Mouse (Mus musculus) testis, adult 2 months (tissue): ENCODE data around the gene Slc39a13. TPM values are rescaled to one million over a fixed set of nuclear protein-coding genes. Genes with fewer than 3 reads are reported as not detected.

ENCODE experiments used
- H3K27ac ChIP-seq: fragments of 200-500 bp; 2 replicates; pipeline ENCODE4 v1.5.1; 2012; ENCODE audit warnings: low read depth, low read length; ENCODE audit not compliant: control insufficient read depth, insufficient read depth
- H3K27me3 ChIP-seq: fragments of 200-500 bp; 2 replicates; pipeline ENCODE4 v1.6.1; 2012; ENCODE audit warnings: mild to moderate bottlenecking, low read length, moderate library complexity; ENCODE audit not compliant: control insufficient read depth, insufficient read depth
- H3K36me3 ChIP-seq: fragments of 200-500 bp; 2 replicates; pipeline ENCODE4 v1.6.1; 2012; ENCODE audit warnings: mild to moderate bottlenecking, low read length; ENCODE audit not compliant: control insufficient read depth, insufficient read depth
- H3K4me1 ChIP-seq: fragments of 200-500 bp; 2 replicates; pipeline ENCODE4 v1.6.1; 2012; ENCODE audit warnings: low read length; ENCODE audit not compliant: control insufficient read depth, insufficient read depth
- H3K4me3 ChIP-seq: fragments of 200-500 bp; 2 replicates; pipeline ENCODE4 v1.5.1; 2012; ENCODE audit warnings: low read depth, mild to moderate bottlenecking, low read length, moderate library complexity, mixed read lengths; ENCODE audit not compliant: control insufficient read depth
- CTCF ChIP-seq: fragments of 200-500 bp; IDR thresholded peaks from 2 replicates; pipeline ENCODE4 v1.5.1; 2012; ENCODE audit warnings: low read depth, mild to moderate bottlenecking, inconsistent platforms, low read length, moderate library complexity; ENCODE audit not compliant: control insufficient read depth, insufficient read depth, insufficient replicate concordance
- POLR2A ChIP-seq: fragments of 200-500 bp; IDR thresholded peaks from 2 replicates; pipeline ENCODE4 v1.6.1; 2012; ENCODE audit warnings: low read depth, mild to moderate bottlenecking, inconsistent platforms, low read length, moderate library complexity; ENCODE audit not compliant: control insufficient read depth
- polyA plus RNA-seq: library from polyadenylated mRNA; depleted of rRNA; stranded (reverse); fragments of >200 nt; gene quantifications from 2 replicates; pipeline ENCODE4 v1.2.3, GENCODE M21; 2012

Slc39a13 gene
- polyA plus RNA-seq, 1 experiment, result 67.9 TPM

GRCm38 (mm10) chr2:91082844-91083243, 12.6 kb upstream of the Slc39a13 start:
- TF ChIP-seq POLR2A (no peak), CTCF (no peak)
- Histone ChIP-seq H3K27ac (peak overlapping the region; percentile 40; the same call in 1 of the 2 replicates), H3K4me3 (no peak overlapping the region), H3K36me3 (no peaks in the 10 kb centered on the region), H3K27me3 (no peaks in the 10 kb centered on the region; the same call in 1 of the 2 replicates), H3K4me1 (peaks cover 18% of the 10 kb centered on the region)

GRCm38 (mm10) chr2:91081775-91082695, 11.8 kb upstream of the Slc39a13 start, which contains the start of gene Spi1:
Spi1 (plus strand) TSS chr2:91082390.
- peak within 1 kb of the TSS; percentile 40; the same call in 1 of the 2 replicates for H3K27ac ChIP-seq
- TF ChIP-seq POLR2A, result no peak
- TF ChIP-seq CTCF, result no peak
- no peaks in the 10 kb centered on the region for H3K36me3 ChIP-seq
- H3K4me3 ChIP-seq, result no peak within 1 kb of the TSS
- H3K4me1 ChIP-seq, result peaks cover 18% of the 10 kb centered on the region
- no peaks in the 10 kb centered on the region; the same call in 1 of the 2 replicates for H3K27me3 ChIP-seq

- Histone ChIP-seq H3K27me3 (no peaks in the 10 kb centered on the region; the same call in 1 of the 2 replicates), H3K27ac (no peak overlapping the region), H3K4me3 (no peak overlapping the region), H3K4me1 (peaks cover 18% of the 10 kb centered on the region), H3K36me3 (no peaks in the 10 kb centered on the region)
- no peak for TF ChIP-seq POLR2A
- no peak for TF ChIP-seq CTCF
Measured at GRCm38 (mm10) chr2:91080784-91081513, 10.7 kb upstream of the Slc39a13 start.

- Histone ChIP-seq H3K27me3 (no peaks in the 10 kb centered on the region; the same call in 1 of the 2 replicates), H3K4me3 (peak overlapping the region; percentile 70), H3K4me1 (peaks cover 15% of the 10 kb centered on the region), H3K27ac (no peak overlapping the region), H3K36me3 (no peaks in the 10 kb centered on the region)
- TF ChIP-seq CTCF, result no peak
- no peak for TF ChIP-seq POLR2A
Measured at GRCm38 (mm10) chr2:91079026-91079384, 8.8 kb upstream of the Slc39a13 start.

- Histone ChIP-seq H3K27ac (no peak overlapping the region), H3K27me3 (no peaks in the 10 kb centered on the region; the same call in 1 of the 2 replicates), H3K4me3 (peak overlapping the region; percentile 72), H3K36me3 (no peaks in the 10 kb centered on the region), H3K4me1 (peaks cover 15% of the 10 kb centered on the region)
- TF ChIP-seq POLR2A (no peak), CTCF (no peak)
Measured at GRCm38 (mm10) chr2:91078314-91079025, 8.3 kb upstream of the Slc39a13 start.

GRCm38 (mm10) chr2:91077957-91078313, 7.7 kb upstream of the Slc39a13 start:
- Histone ChIP-seq H3K27ac (no peak overlapping the region), H3K27me3 (no peaks in the 10 kb centered on the region; the same call in 1 of the 2 replicates), H3K4me1 (peaks cover 15% of the 10 kb centered on the region), H3K36me3 (no peaks in the 10 kb centered on the region), H3K4me3 (peak overlapping the region; percentile 72)
- TF ChIP-seq CTCF (no peak), POLR2A (no peak)

GRCm38 (mm10) chr2:91072092-91072491, 1.9 kb upstream of the Slc39a13 start:
- Histone ChIP-seq H3K36me3 (no peaks in the 10 kb centered on the region), H3K27ac (peak overlapping the region; percentile 41), H3K4me3 (peak overlapping the region; percentile 72), H3K27me3 (no peaks in the 10 kb centered on the region), H3K4me1 (peaks cover 6% of the 10 kb centered on the region)
- TF ChIP-seq POLR2A, result no peak
- TF ChIP-seq CTCF, result no peak
